Mouse (Mus musculus): Measurements from ENCODE around the gene Nprl3.

The Nprl3 gene

DNA sequence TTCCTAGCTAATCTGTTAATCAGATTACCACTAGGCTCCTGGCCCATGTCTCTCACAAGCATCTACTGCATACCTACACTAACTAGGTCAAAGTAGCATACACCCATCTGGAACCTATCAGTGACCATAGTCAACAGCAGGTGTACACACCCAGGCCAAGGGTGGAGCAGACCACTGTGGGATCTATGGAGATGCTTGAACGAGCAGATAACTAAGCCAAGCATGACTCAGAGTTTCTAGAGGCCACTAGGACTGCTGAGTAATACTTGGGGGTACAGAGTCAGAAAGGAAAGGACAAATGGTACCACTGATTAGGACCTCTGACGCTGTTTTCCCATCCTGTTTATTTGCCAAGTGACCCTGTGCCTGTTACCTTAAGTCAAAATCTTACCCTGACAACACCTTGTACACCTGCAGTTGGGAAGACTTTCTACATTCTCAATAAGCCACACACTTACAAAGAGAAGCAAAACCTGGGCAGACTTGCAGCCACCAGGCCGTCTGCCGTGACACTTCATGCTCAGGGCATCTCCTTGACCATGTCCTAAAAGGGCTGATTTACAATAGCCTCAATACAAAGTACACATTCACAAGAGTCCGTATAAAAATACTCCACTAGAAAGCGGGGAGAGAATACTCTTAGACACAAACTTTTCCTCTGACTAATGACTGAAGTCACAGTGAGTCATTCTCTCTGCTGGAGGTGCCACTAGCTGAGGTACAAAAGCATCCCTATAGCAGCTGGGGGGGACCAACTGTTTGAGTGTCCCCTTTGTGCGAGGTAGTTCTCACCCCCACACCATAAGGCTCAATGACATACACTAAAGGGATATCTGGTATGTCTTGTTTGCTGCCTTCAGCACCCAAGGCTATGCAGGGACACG lies 16.4 kb downstream of the Nprl3 start:
- in situ Hi-C loops (cut with MboI; ENCODE audit: low sequenced_read_pairs): no loop called here

DNA sequence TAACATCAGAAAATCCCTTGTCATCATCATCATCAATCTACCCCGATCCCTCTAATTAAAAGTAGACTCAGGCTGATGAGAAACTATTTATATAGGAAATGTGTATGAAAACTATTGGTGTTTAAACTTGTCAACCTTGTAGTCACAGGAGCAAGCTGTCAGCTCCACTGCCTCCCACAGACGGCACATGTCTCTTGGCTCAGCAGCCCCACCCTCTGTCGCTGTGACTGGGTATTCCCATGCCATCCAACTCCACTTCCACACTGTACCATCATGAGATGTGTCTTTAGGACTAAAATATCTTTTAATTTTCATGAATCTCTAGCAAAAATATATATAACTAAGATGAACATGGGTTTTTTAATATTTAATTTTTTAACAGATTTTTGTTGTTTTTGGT lies 19.2 kb downstream of the Nprl3 start:
- in situ Hi-C loops (cut with MboI; ENCODE audit: low sequenced_read_pairs): no loop called here

DNA sequence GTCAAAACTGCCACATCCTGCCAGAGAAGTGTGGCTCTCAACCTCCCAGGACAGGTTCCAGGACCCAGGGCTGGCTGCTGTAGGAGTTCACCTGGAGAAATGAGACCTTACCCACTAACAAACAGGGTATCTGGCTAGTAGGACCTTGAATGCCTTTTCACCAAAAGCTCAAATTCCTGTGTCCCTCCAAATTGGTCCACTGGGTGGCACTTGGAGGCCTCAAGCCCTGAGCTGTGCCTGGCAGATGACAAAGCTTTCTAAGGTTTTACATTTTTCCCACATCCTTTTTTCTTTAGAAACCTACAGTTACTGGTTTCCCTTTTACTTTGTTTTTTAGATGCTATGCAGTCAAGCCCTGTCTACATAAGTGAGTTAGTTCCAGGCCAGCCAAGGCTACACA lies 20.4 kb downstream of the Nprl3 start:
- in situ Hi-C loops (cut with MboI; ENCODE audit: low sequenced_read_pairs): no loop called here

DNA sequence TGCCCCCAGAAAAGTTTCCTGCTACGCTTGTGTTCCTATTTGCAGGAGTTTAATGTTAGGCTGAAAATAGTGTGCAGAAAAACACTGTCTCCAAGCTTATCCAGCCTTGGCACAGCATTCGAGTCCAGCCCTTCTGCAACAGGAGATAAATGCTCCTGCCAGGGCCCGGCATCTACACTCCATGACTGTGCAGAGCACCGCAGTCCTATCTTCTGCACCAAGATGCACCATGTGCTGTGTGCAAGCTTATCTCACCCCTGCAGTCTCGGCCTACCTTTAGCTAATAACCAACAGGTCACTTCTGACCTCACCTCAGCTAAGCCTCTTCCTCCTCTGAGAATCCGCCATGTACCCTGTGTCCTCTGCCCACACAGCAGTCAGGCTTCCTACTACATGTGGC lies 21.9 kb downstream of the Nprl3 start:
- in situ Hi-C loops (cut with MboI; ENCODE audit: low sequenced_read_pairs): no loop called here

DNA sequence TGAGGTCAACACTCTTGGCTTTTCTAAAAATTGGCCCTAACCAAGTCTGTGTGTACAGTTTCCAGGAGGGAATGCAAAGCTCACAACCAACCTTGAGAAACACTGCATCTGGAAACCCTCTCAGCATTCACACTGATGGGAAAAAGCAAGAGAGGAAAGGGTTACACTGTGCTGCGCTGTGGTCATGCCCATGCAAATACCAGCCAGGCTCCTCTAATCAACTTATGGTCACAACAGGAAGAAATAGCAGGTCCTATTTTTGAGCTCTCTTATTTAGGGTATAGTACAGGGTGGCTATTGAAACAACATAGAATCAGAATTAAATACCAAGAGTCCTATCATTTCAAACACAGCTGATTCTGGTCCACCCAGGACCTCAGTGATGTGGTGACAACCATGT lies 22.9 kb downstream of the Nprl3 start:
- in situ Hi-C loops (cut with MboI; ENCODE audit: low sequenced_read_pairs): no loop called here

DNA sequence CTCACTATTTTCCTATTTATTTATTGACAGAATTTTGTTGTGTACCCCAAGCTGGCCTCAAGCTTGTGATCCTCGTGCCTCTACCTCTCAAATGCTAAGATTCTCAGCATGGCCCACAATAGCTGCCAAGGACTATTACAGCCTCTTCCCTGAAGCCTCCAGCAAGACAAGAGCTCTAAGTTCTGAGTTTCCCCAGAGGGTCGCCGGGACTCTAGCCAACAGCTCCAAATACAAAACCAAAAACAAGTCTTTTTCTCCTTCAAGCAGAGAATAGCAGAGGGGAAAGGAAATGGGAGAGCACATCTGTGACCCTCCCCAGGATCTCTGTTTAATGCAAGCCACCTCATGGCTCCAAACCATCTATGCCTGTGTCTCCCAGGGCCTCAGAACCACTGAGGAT lies 23.4 kb downstream of the Nprl3 start:
- in situ Hi-C loops (cut with MboI; ENCODE audit: low sequenced_read_pairs): no loop called here

DNA sequence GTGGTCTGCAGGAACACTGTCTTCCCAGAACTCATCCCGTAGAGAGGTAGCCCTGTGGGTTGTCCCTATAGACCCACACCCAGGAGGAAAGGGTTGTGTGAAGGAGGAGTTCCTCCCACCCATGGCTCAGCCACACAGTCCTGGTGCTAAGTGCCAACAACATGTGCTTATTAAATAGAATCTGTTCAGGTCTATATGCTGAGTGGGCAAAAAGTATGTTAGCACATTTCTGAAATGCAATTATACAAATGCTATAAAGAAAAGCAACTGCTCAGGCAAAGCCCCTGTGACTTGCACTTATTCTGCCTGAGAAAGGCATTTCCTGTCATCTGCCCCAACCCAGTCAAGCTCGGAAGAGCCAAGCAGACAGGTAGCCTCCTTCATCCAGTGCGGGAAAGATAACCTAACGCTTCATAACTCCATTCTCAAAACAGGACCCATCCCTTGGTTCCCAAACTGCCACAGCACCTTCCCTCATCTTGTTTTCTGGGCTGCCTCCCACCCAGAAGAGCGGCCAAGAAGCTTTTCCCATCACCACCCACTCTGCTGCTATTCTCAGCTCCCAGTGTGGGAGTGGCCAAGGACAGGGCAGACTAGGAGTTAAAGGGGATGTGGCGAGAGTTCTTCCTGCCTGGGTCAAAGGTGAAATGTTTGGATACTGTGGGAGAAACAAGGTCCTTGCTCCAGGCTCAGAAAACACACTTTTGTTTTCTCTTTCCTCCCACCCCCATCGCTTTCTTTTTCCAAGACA lies 24.1 kb downstream of the Nprl3 start:
- in situ Hi-C loops (cut with MboI; ENCODE audit: low sequenced_read_pairs): no loop called here

DNA sequence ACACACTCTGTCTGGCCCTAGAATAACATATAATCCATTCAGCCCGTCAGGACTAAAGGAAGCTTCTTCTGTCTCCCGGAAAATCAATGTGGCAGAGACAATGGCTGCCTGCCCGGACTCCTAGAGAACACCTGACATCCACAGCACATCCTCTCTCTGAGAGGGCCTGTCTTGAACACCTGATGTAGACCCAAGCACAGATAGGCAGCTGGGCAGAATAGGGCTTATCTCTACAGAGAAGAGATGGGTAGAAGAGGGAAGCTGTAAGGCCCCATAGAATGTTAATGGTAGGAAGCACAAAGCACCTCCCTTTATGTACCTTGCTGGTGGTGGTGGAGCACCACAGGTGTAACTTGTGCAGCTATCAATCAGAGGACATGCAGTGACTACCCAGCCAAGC lies 25.3 kb downstream of the Nprl3 start:
- in situ Hi-C loops (cut with MboI; ENCODE audit: low sequenced_read_pairs): no loop called here

DNA sequence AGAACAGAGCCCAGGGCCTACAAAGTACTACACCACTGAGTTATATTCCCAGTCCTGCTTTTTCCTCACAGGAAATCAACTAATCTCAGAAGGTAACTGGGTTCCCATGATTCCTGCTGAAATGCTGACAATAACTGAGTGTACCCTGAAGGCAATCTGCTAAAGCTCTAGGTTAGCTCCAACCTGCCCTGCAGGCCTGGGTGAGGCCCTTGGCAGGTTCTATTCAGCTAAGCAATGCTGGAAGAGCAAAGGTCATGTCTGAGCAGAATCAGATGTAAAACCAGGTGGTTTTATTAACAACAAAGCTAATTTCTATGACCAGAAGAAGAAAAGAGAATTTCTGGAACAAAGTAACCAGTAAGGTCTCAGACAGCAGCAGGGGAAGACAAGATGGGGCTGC lies 26.1 kb downstream of the Nprl3 start:
- in situ Hi-C loops (cut with MboI; ENCODE audit: low sequenced_read_pairs): no loop called here

DNA sequence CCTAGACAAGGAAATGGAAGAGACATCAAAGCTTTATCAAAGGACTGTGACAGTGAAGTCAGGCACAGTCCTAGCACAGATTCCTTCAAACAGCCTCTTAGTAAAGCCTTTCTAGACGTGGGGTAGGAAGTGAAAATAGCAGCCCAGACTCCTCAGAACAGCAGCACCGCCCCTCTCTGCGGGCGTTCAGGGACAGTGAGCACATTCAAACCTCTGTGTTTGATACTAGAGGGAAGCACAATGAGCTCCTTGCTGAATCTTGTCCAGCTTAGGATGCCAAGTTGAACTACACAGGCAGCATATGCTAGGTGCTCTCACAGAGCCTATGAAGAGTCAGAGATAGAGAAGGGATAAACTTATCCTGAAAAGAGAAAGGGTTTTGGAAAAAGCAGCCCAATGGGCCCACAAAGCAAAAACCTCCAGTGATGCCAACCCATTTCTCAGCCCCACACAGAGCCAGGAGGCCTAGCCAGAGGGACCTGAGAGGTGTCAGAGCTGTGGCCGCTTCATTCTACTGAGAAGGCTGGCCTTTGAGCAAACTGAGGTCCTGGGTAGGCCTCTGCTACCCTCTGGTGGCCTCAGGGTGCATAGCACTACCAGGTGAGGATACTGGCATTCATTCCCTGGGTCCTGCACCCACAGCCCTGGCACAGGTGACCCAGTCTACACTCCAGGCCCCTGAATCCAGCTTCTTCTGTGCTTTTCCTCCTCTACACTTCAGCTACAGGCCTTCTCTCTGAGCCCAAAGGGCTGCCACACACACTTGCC lies 29.2 kb downstream of the Nprl3 start:
- in situ Hi-C loops (cut with MboI; ENCODE audit: low sequenced_read_pairs): loop anchor here (5.0 kb wide), 1 partner anchor 56 kb away; no protein-coding TSS in a partner anchor

DNA sequence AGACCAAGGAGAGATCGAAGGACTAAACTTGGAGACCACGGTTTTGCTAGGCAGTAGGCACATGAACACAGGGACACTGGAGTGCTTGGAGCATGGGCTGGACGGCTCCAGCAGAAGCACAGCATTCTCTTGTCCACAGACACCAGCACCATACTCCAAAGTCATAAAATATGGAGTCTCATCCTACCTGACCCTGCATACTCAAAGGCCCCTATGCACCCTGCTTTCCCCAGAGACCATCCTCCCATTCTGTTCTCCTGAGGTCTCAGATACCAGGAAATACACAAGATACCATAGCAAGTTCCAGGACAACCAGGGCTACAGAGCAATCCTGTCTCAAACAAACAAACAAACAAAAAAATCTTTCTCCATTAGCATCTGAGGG lies 30.1 kb downstream of the Nprl3 start:
- in situ Hi-C loops (cut with MboI; ENCODE audit: low sequenced_read_pairs): loop anchor here (5.0 kb wide), 1 partner anchor 55 kb away; no protein-coding TSS in a partner anchor

DNA sequence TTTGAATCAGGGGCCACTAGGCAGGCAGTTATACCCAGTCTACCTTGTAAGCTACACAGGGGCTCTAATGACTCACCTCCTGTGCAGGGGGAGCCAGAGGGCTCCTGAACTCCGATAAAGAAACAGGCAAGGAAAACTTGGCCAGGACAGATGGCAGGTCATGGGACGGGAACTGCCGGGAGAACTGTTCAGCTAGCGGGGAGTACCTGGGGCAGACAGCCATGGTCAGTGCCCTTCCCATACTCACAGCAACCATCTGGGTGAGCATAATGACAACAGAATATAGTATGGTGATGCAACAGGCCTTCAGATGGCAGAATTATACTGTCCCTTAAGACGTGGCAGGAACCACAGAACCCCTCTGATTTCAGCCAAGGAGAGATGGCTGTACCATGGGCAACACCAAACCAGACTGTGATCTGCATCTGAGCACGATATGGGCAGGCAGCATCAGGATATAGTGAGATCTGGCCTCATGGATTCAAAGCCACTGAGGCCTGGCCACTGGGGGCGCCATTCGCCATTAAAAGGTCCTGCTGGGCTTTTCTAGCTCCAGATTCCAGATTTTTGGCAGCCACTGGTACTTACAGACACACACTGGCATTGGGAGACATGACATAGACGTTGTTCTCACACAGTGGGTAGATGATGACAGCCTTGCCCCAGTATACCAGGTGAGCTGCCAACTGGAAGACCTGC lies 30.6 kb downstream of the Nprl3 start:
- in situ Hi-C loops (cut with MboI; ENCODE audit: low sequenced_read_pairs): loop anchor here (5.0 kb wide), 1 partner anchor 55 kb away; no protein-coding TSS in a partner anchor

DNA sequence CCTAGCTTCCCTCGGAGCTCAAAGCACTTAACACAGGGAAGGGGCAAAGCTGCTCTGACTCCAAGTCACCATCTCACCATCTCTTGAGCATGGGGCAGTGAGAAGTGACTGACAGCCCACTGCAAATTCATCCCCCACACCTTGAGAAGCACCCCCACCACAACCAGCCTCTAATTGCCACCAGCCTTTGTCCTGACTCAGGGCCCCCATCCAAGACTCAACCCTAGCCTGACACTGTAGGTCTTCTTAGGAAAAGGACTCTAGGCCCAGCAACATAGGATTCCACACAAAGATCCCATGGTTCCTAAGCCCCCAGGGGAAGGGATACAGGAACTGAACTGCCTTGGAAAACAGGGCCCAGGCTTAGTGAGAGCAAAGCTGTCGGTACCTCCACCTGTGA lies 31.4 kb downstream of the Nprl3 start:
- in situ Hi-C loops (cut with MboI; ENCODE audit: low sequenced_read_pairs): loop anchor here (5.0 kb wide), 1 partner anchor 54 kb away; no protein-coding TSS in a partner anchor

DNA sequence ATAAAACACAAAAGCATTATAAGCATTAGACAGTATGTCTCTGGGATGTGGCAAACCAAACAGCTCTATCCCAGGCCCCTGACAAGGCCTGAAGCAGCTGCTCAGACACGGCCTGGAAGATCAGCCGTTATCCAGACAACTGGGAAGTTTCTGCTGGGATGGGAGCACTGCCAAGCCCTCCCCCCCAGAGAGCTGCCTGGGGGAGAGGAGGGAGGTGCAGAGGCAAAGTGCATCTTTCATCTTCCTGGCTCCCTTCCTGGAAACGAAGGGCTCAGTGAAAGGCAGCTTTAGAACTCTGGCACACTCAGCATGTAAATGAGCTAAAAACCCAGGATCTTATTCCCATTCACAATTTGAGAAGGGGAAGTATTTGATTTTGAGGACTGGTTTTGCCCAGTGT lies 31.9 kb downstream of the Nprl3 start:
- in situ Hi-C loops (cut with MboI; ENCODE audit: low sequenced_read_pairs): loop anchor here (5.0 kb wide), 1 partner anchor 53 kb away; no protein-coding TSS in a partner anchor

DNA sequence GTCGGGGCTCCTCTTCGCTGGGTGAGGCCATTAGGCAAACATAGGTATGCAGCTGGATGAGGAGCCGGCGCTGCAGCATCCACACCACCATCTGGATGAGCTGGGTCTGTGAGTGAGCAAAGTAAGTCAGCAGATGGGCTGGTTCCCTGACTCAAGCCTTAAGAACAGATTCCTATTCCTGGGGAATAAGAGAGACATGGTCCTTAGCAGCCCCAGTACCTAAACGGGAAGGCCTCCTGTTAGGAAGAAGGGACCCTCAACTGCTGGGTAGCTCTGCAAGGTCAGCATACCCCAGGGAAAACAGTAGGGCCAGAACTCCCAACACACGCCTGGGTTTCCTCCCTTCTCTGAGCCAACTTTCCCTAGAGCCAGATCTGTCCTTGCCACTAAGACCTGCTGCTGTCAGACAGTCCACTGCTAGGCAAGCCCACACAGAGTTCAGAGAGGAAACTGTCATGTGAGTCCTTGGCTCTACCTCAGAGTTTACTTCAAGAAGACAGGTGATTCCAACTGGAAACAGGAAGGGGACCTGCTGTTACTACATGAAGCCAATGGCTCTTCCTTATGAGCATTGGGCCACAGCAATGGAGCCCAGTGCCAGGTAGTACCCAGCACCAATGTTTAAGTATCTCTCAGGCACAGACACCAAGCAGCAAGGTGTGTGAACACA lies 32.6 kb downstream of the Nprl3 start:
- in situ Hi-C loops (cut with MboI; ENCODE audit: low sequenced_read_pairs): loop anchor here (5.0 kb wide), 1 partner anchor 53 kb away; no protein-coding TSS in a partner anchor

DNA sequence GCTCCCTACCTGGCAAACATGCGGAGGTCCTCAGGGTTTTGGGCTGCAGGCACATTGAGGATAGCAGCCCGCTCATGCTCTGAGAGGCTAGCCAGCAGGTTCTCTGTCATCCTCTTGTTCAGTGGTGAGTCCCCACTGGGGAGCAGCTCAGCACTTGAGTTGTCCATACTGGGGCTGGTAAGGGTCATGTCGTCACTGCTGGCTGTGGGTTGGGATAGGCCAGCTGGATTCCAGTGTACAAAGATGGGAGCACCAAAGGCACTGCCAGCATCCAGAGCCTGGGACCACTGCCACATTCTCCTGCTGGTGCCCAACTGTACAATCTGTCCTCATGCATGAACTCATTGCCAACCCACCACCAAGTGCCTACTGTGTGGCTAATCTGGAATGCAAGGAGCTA lies 33.6 kb downstream of the Nprl3 start:
- in situ Hi-C loops (cut with MboI; ENCODE audit: low sequenced_read_pairs): no loop called here

DNA sequence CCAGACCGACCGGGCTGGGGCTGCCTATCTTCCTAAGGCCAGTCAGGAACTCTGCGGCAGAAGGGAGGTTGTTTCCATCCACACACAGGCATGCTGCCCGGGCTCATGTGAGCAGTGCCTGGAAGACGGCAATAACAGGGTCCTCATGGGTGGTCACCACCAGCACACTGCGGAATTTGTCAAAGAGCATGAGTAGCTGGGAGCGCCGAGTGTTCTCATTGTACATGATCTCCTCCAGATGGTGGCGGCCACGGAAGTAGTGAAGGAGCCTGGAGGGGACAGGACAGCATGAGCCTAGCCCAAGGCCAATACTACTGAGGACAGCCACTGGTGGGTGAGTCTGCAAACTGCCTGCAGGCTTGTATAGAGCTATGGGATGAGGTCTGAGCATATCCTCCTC lies 34.7 kb downstream of the Nprl3 start:
- in situ Hi-C loops (cut with MboI; ENCODE audit: low sequenced_read_pairs): no loop called here

DNA sequence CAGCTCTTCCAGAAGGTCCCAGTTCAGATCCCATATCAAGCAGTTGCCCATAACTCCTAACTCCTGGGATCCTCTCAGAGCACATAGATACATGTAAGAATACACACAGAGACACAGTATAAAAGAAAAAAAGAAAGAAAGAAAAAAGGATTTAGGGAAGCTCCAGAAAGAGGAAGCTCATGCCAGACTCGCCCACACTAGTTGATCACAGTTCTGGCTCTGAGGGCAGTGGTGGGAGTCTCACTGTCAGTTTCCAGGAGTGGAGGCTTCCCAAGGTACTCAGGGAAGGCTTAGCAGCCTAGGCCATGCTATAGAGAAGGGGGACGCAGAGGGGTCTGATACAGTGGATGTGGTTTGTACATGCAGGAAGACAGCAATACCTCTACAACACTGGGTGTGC lies 36.4 kb downstream of the Nprl3 start:
- in situ Hi-C loops (cut with MboI; ENCODE audit: low sequenced_read_pairs): no loop called here

DNA sequence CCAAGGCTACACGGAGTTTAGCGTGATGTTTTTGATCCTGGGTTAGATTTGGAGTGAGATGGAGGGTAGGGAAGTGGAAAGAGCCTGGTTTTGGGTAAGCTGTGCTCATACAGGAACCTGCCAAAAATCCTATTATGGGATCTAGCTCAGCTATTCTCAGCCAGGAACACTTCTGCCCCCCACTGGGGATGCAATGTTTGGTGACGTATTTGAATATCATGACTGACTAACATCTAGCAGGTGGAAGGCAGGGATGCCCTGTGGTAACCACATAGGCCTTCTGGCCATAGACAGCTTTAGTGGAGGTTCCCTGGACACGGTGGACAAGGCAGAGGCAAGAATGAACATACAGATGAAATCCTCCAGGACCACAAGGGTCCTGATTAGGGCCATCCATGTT lies 37.3 kb downstream of the Nprl3 start:
- in situ Hi-C loops (cut with MboI; ENCODE audit: low sequenced_read_pairs): no loop called here

DNA sequence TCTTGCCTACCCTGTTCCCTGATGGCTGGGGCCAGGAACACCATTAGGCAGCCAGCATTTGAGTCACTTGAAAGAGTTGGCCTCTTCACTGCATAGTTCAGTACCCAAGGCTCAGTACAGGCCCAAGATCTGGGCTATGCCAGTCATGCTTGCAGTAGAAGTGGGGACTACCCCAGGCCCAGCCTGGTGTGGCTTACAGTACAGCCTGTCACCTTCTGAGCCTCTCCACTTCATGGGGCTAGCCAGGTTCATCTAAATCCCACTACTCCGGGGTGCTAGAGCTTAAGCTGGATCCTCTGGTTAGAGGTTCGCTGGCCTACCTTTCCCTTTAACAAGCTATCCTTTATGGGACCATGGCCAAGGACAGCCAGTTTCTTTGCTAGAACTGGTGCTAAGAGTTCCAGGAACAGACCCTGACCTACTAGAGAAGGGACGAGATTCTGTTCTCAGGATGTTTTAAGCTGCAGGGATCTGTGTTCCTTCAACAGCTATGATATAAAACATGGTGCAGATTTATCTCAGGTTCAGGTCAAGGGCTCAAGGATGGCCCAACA lies 39.1 kb downstream of the Nprl3 start:
- in situ Hi-C loops (cut with MboI; ENCODE audit: low sequenced_read_pairs): no loop called here

All from CH12F3 (cell line).